Mouse (Mus musculus): ENCODE results near the gene Ltb4r2.

The Ltb4r2 gene

DNA sequence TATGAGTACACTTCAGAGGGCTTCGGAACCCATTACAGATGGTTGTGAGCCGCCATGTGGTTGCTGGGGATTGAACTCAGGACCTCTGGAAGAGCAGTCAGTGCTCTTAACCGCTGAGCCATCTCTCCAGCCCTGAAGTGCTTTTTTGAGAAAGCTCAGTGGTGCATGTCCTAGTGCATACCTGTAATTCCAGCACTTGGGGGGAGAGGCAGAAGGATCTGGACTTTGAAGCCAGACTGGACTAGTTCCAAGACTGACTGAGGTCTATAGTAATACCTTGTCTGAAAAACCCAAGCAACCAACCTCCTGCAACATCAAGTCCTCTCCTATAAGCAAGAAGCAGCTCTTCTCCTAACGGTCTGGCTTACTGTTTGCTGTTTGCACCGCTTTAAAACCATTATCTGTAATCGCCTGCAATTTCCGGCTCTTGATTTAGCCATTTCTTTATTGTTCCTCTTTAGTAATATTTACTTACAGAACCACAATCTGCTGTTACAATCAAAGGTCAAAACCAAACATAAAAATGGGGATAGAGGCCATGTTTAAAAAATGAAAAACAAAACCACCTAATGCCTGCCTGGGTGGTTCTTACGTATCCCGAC is 24.0 kb upstream of the Ltb4r2 start:
- DNase-seq (ENCODE audit: low spot score): no peak

GRCm38 (mm10) chr14:55743711-55744110 is 17.5 kb upstream of the Ltb4r2 start:
- peak; percentile 82 for DNase-seq (ENCODE audit: low spot score)

DNA sequence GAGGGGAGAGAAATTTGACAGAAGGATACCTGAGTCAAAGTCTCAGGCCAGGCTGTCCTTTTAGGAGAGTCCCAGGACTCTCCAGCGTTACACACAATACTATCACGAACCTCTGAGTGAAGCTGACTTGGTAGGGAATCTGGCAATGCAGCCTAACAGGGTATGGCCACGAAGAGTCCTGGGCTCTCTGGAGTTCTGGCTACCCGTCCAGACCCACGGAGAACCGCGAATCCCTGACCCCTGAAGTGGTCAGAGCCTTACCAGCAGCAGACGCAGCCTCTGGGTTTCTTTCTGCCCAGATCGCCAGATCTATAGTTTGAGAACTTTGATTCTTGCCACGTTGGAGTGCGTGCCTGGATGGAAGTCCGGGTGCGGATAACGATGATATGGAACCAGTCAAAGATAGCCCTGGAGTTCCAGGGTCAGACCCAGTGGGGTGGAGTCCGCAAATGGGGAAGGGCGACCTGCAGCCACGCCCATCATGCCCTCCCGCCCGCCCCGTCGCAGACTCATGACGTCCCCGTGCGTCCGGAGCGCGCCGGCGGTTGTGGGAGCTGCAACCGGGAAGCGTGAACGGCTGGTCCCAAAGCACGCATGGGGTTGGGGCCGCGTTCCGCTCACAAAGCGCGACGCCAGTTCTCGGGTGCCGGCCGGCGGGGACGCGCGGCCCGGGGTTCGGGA is 15.9 kb upstream of the Ltb4r2 start, which contains the start of the genes Dhrs1 and Nop9:
Gene Dhrs1, minus strand, starts transcription at position 511 of the 681 bp plus-strand sequence.
Gene Nop9, plus strand, starts transcription at position 514 of the 681 bp plus-strand sequence.
- peak; percentile 85 for DNase-seq (ENCODE audit: low spot score)

DNA sequence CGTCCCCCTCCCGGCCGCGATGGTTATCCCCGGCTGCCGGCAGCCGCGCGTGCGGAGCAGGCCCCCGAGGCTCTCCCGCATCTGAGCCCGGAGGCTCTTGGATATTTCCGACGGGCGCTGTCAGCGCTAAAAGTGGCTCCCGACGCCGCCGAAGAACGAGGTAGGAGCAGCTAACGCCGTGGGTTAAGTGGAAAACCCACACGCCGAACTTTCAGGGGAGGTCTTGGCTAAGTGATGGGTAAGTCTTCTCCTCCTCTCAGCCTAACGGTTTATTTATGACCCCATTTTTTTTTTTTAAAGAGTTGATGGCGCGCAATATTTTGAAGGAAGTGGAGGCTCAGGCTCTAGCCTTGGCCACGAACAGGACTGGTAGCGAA is 15.4 kb upstream of the Ltb4r2 start:
- DNase-seq (ENCODE audit: low spot score): no peak

DNA sequence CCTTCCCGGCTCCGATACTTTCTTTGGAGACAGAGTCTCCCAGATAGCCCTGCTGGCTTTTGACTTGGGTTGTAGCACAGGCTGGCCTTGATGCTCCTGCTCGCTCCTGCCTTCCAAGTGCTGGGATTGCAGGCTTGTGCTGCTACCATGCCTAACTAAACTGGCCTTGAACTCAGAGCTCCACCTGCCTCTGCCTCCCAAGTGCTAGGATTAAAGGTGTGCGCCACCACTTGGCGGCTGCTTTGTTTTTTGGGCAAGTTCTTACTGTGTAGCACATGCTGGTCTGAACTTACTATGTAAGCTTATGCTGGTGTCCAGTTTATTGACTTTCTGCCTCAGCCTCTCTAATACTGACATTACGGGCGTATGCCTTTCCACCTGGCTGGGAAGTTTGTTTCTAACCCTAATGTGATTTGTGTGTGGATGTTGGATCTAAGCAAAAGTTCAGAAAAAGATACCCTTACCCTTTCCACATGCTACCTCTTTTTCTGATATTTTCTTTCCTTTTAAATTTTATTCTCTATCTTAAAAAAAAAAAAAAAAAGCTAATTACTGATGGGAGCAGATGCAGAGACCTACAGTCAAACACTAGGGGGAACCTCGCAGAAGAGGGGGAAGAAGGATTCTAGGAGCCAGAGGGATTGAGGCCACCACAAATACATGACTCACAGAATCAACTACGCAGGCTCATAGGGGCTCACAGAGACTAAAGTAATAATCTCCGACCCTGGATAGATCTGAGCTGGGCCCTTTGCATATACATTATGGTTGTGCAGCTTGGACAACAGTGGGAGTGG is 14.0 kb upstream of the Ltb4r2 start:
- no peak for DNase-seq (ENCODE audit: low spot score)

- DNase-seq (ENCODE audit: low spot score): no peak
Measured at GRCm38 (mm10) chr14:55757566-55757965, 3.7 kb upstream of the Ltb4r2 start.

- peak; percentile 74 for DNase-seq (ENCODE audit: low spot score)
Measured at GRCm38 (mm10) chr14:55758363-55758784, 2.9 kb upstream of the Ltb4r2 start, which contains the start of gene Cideb. Cideb (minus strand) TSS chr14:55758458.

DNA sequence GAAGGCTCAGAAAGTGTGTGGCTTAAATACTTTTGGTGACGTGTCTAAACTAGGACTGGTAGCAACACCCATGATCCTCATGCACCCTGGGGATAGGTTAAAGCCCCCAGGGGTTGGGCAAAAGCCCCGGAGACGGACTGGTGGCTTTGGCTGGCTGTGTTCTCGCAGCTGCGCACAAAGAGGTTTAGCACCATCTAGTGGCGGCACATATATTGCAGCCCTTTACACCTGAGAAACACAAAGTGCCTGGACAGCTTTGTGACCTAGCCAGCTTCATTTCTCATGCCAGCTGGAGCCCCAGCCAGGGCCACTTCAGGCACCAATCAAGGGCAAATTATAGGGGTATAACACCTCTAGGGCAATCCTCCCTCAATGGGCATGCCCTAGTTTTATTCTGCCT is 1.1 kb upstream of the Ltb4r2 start:
- peak; percentile 79 for DNase-seq (ENCODE audit: low spot score)

- DNase-seq (ENCODE audit: low spot score): no peak
Measured at GRCm38 (mm10) chr14:55762001-55762821, 983 bp downstream of the Ltb4r2 start.

DNA sequence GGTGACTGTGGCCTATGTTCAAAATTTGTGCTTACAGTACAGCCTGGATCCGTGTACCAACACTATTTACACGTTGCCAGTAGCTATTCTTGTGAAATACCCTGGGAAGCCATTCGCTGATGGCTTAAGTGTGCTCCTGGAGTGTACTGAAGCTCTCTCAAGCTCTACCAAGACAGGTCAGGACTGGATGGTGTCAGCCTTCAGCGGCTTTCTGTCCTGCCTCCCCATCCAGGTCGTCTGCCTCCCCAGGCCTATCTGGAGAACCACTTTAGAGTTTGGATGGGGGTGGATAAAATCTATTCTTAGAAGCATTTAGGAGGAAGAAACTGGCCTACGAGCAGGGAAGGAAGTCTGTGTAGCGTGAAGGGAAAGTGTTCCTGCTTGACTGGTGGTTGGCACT is 1.9 kb downstream of the Ltb4r2 start:
- no peak for DNase-seq (ENCODE audit: low spot score)

GRCm38 (mm10) chr14:55765696-55766095 is 4.5 kb downstream of the Ltb4r2 start, which contains the start of gene Ltb4r1:
Ltb4r1 (plus strand) TSS chr14:55765962.
- no peak for DNase-seq (ENCODE audit: low spot score)

GRCm38 (mm10) chr14:55767519-55768414 is 6.5 kb downstream of the Ltb4r2 start:
- peak; percentile 82 for DNase-seq (ENCODE audit: low spot score)

DNA sequence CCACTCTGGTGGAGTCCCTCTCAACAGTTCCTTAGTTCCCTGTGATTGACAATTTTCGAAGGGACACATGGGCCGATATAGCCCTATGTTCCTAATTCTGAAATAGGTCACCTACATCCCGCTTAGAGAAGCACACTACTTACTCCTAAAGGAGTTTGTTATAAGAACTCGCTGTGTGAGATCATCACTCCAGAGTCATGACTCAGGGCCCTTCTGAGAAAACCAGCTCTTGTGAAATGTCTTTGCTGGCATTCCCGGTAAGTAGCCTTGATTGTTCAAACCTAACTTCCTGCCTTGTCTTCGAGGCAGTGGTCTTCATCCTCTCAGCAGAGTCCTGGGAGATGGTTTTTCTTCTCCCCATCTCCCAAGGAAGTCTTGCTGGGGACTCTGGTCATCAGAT is 7.3 kb downstream of the Ltb4r2 start:
- no peak for DNase-seq (ENCODE audit: low spot score)

GRCm38 (mm10) chr14:55769087-55769703 is 8.0 kb downstream of the Ltb4r2 start:
- DNase-seq (ENCODE audit: low spot score): no peak

- no peak for DNase-seq (ENCODE audit: low spot score)
Measured at GRCm38 (mm10) chr14:55776711-55777110, 15.5 kb downstream of the Ltb4r2 start.

GRCm38 (mm10) chr14:55777176-55777575 is 15.9 kb downstream of the Ltb4r2 start:
- DNase-seq (ENCODE audit: low spot score): no peak

DNA sequence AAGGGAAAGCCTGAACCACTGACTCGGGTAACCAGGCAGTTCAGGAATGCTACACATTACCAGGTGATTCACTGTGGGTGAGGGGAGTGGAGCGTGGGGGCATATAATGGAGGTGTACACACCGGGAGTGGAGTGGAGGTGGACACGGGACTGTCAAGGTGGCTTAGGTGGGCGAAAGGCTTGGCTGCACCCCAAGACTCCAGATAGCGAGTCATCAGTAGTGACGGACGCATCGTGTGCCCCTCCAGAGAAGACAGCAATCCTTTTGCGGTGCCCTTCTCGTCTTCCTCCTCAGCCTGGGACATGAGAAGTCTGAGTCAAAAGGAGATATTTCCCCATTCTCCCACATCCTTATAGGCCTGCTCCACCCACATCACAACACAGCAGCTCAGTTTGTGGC is 16.6 kb downstream of the Ltb4r2 start:
- DNase-seq (ENCODE audit: low spot score): no peak

GRCm38 (mm10) chr14:55778686-55779085 is 17.5 kb downstream of the Ltb4r2 start:
- no peak for DNase-seq (ENCODE audit: low spot score)

DNA sequence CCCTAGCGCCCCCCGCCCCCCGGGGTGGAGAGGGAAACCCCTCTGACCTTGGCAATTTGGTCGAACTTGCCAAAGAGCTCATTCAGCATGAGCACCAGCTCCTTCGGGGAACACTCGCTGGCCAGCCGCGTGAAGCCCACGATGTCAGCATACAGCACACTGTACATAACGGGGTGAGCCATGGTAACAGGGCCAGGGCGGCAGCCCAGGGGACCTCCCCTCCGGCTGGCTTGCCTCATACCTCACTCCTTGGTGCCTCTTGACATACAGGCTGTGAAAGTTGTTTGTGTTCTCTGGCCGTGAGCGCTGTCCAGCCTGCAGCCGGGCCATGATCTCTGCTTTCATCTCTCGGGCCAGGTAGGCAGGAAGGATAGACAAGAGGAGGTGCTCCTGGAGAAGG is 18.4 kb downstream of the Ltb4r2 start:
- no peak for DNase-seq (ENCODE audit: low spot score)

DNA sequence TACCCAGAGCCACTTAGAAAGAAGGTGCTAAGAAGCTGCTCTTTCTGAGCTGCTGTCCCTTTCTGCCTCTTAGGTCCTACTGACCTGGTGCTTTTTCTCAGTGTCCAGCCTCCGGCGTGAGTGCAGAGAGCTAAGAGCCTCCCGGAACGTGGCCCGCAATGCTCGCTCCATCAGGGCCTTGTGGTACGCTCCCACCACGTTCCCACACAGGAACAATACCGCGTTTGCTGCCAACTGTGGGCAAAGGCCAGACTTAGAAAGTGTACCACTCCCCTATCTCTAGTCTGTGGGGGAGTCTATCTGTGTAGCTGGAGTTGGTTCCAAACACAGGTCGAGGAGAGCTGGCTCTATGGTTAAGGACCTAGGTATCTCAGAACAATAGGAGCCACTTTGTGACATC is 19.5 kb downstream of the Ltb4r2 start:
- no peak for DNase-seq (ENCODE audit: low spot score)
